Mouse (Mus musculus) heart, embryonic 16.5 days (tissue): Measurements from ENCODE around the gene Maz. TPM values are rescaled to one million over a fixed set of nuclear protein-coding genes. Genes with fewer than 3 reads are reported as not detected.
A peak's percentile ranks its signal among the peaks of the same experiment; 100 is the strongest.

Experiments used
- ATAC-seq: fragments of 200-750 bp; cut with Nextera tagmentation; replicated peaks from 2 replicates; pipeline ENCODE4 v1.8.0; 2017; ENCODE audit warnings: moderate number of reproducible peaks; ENCODE audit not compliant: insufficient read depth, low FRiP score; ENCODE audit errors: extremely low read depth
- H3K27ac ChIP-seq: fragments of 300-500 bp; sonication (generic); 2 replicates; pipeline ENCODE4 v1.5.1; 2014; ENCODE audit warnings: mild to moderate bottlenecking, low read length, control low read depth, moderate library complexity
- H3K27me3 ChIP-seq: fragments of 300-500 bp; sonication (generic); 2 replicates; pipeline ENCODE4 v1.6.1; 2014; ENCODE audit warnings: low read length, mixed read lengths; ENCODE audit not compliant: control insufficient read depth, insufficient read depth
- H3K36me3 ChIP-seq: fragments of 300-500 bp; sonication (generic); 2 replicates; pipeline ENCODE4 v1.6.1; 2014; ENCODE audit not compliant: control insufficient read depth, insufficient read depth
- H3K4me1 ChIP-seq: fragments of 300-500 bp; sonication (generic); 2 replicates; pipeline ENCODE4 v1.6.1; 2014; ENCODE audit warnings: low read length, mixed read lengths; ENCODE audit not compliant: control insufficient read depth, insufficient read depth
- H3K4me2 ChIP-seq: fragments of 300-500 bp; sonication (generic); 2 replicates; pipeline ENCODE4 v1.6.1; 2014; ENCODE audit warnings: low read depth, mild to moderate bottlenecking, control low read depth, low read length
- H3K4me3 ChIP-seq: fragments of 300-500 bp; sonication (generic); 2 replicates; pipeline ENCODE4 v1.5.1; 2014; ENCODE audit warnings: mild to moderate bottlenecking, control low read depth, low read length
- H3K9ac ChIP-seq: fragments of 300-500 bp; sonication (generic); 2 replicates; pipeline ENCODE4 v1.6.1; 2014; ENCODE audit warnings: low read length, control low read depth
- H3K9me3 ChIP-seq: fragments of 300-500 bp; sonication (generic); replicated peaks from 2 replicates; pipeline ENCODE4 v1.6.1; 2016; ENCODE audit warnings: low read length; ENCODE audit not compliant: control insufficient read depth
- WGBS: fragments of 180-500 bp; shearing (Covaris S2); extraction: QIAGEN DNeasy Blood & Tissue Kit; methylation state at CpG from one replicate; pipeline ENCODE4 v1.1.7; 2014; 5-methylcytosine and 5-hydroxymethylcytosine counted together
- polyA plus RNA-seq: library from polyadenylated mRNA; unstranded; fragments of >200 nt; fragmentation: Nextera tagmentation; extraction: Ambion mirVana; gene quantifications from 2 replicates; pipeline ENCODE4 v1.2.1, GENCODE M21; 2015

Gene Maz
- 31.5 and 34.1 TPM in 2 replicates for polyA plus RNA-seq

GRCm38 (mm10) chr7:127026984-127027726, at the start of gene Maz:
Gene Maz, minus strand, starts transcription at chr7:127027037.
- under 1% methylated on average over 61 of the region's 63 CpGs for WGBS

DNA sequence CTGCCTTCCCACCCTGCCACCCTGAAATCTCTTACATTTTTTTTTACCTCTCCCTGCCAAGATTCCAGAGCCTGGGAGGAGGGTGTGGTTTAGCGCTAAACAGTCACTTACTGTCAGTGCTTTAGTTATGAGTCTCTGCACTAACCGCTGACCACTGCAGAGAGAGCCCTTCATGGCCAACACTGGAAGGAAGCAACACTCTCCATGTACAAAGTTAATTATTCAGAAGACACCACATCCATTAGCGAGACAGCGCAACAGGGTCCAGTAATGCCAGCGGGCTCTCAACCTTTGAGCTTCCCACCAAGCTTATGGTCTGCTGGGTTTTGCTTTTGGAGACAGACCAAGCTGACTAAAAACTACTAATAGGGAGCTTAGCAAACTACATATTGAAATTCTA, 49.4 kb upstream of the Maz start:
- no peaks in the 10 kb centered on the region for H3K9me3 ChIP-seq
- H3K4me2 ChIP-seq: no peak overlapping the region
- H3K4me3 ChIP-seq: no peak overlapping the region
- no peaks in the 10 kb centered on the region; the same call in 1 of the 2 replicates for H3K4me1 ChIP-seq
- no peaks in the 10 kb centered on the region for H3K36me3 ChIP-seq
- no peaks in the 10 kb centered on the region for H3K27me3 ChIP-seq
- no peak for ATAC-seq
- no peak overlapping the region for H3K27ac ChIP-seq
- WGBS: 79% methylated on average over 5 of the region's 5 CpGs
- H3K9ac ChIP-seq: no peak overlapping the region

More at GRCm38 (mm10) chr7:127026984-127027726, at the start of gene Maz:
- H3K4me1 ChIP-seq: peaks cover 32% of the 10 kb centered on the region
- ATAC-seq: peak; percentile 87
- H3K27me3 ChIP-seq: no peaks in the 10 kb centered on the region
- H3K27ac ChIP-seq: peak within 1 kb of the TSS; percentile 100
- H3K36me3 ChIP-seq: peaks cover 41% of the 10 kb centered on the region
- peak within 1 kb of the TSS; percentile 92 for H3K4me2 ChIP-seq
- H3K9me3 ChIP-seq: no peaks in the 10 kb centered on the region
- peak within 1 kb of the TSS; percentile 94 for H3K4me3 ChIP-seq
- peak within 1 kb of the TSS; percentile 99 for H3K9ac ChIP-seq

- H3K27ac ChIP-seq: no peak overlapping the region
- H3K4me2 ChIP-seq: no peak overlapping the region
- ATAC-seq: no peak
- H3K36me3 ChIP-seq: no peaks in the 10 kb centered on the region
- WGBS: 76% methylated on average over 4 of the region's 4 CpGs
- H3K4me3 ChIP-seq: no peak overlapping the region
- H3K9me3 ChIP-seq: no peaks in the 10 kb centered on the region
- no peak overlapping the region for H3K9ac ChIP-seq
- H3K27me3 ChIP-seq: no peaks in the 10 kb centered on the region
- H3K4me1 ChIP-seq: no peaks in the 10 kb centered on the region; the same call in 1 of the 2 replicates
Observed at GRCm38 (mm10) chr7:127073221-127073620, 46.4 kb upstream of the Maz start.

- no peak overlapping the region for H3K4me2 ChIP-seq
- no peak overlapping the region for H3K27ac ChIP-seq
- no peaks in the 10 kb centered on the region; the same call in 1 of the 2 replicates for H3K4me1 ChIP-seq
- H3K9me3 ChIP-seq: no peaks in the 10 kb centered on the region
- H3K36me3 ChIP-seq: no peaks in the 10 kb centered on the region
- no peaks in the 10 kb centered on the region for H3K27me3 ChIP-seq
- WGBS: 72% methylated on average over 4 of the region's 4 CpGs
- H3K9ac ChIP-seq: no peak overlapping the region
- ATAC-seq: no peak
- H3K4me3 ChIP-seq: no peak overlapping the region
Observed at GRCm38 (mm10) chr7:127070871-127071413, 44.1 kb upstream of the Maz start.

- no peak overlapping the region for H3K4me3 ChIP-seq
- no peak overlapping the region for H3K4me2 ChIP-seq
- no peak overlapping the region for H3K9ac ChIP-seq
- no peaks in the 10 kb centered on the region for H3K36me3 ChIP-seq
- H3K27me3 ChIP-seq: no peaks in the 10 kb centered on the region
- no peak overlapping the region for H3K27ac ChIP-seq
- no peaks in the 10 kb centered on the region for H3K4me1 ChIP-seq
- H3K9me3 ChIP-seq: no peaks in the 10 kb centered on the region; the same call in 1 of the 2 replicates
- ATAC-seq: no peak
- WGBS: 53% methylated on average over 4 of the region's 4 CpGs
Observed at GRCm38 (mm10) chr7:127066317-127066716, 39.5 kb upstream of the Maz start.

DNA sequence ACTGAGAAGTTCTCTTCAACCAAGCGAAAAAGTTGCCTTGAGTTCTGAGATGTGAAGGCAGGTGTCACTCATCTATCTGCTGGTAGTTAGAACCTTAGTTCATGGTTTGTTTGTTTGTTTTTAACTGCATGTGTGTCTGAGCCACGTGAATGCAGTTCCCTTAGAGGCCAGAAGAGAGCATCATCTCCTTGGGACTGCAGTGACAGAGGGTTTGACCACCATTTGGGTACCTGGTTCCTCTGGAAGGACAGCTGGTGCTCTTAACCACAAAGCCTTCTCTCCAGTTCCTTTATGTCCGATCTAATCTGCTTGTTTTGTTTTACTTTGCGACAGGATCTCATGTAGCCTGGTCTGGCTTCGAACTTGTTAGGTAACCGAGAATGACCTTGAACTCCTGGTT, 38.7 kb upstream of the Maz start:
- H3K4me1 ChIP-seq: no peaks in the 10 kb centered on the region
- ATAC-seq: no peak
- no peak overlapping the region for H3K9ac ChIP-seq
- H3K4me2 ChIP-seq: no peak overlapping the region
- H3K36me3 ChIP-seq: no peaks in the 10 kb centered on the region
- H3K4me3 ChIP-seq: no peak overlapping the region
- H3K27ac ChIP-seq: no peak overlapping the region
- H3K27me3 ChIP-seq: no peaks in the 10 kb centered on the region
- WGBS: 82% methylated on average over 6 of the region's 6 CpGs
- H3K9me3 ChIP-seq: no peaks in the 10 kb centered on the region; the same call in 1 of the 2 replicates

DNA sequence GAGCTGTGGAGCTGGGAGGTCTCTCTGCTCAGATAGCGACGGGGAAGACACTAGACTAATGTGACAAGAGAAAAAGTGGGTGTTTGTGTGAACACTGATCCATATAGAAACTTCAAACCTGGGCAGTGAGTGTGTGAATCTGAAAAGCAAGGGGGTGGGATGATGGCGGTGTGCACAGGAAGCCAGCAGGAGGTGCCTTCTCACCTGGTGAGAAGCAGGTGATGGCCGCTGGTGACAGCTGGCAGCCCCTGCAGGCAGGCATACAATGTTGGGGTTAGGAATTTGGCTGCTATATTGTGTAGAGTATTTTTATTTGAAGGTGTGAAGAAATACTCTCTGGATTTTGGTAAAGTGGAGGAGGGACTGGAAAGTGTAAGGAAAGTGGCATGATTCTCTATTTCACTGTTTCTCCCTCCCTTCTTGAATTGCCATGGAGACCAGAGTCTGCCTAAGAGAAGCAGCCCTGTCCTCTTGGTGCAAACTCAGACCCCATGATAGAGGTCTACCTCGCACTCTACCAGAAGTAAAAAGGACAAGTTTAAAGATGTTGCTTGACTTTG, 28.3 kb upstream of the Maz start:
- no peaks in the 10 kb centered on the region for H3K36me3 ChIP-seq
- no peaks in the 10 kb centered on the region for H3K27me3 ChIP-seq
- H3K27ac ChIP-seq: no peak overlapping the region
- no peak overlapping the region for H3K4me3 ChIP-seq
- H3K4me1 ChIP-seq: no peaks in the 10 kb centered on the region
- no peaks in the 10 kb centered on the region for H3K9me3 ChIP-seq
- ATAC-seq: no peak
- WGBS: 57% methylated on average over 5 of the region's 5 CpGs
- no peak overlapping the region for H3K4me2 ChIP-seq
- no peak overlapping the region for H3K9ac ChIP-seq

GRCm38 (mm10) chr7:127041851-127042672, 15.2 kb upstream of the Maz start, which contains the start of gene Kif22:
Gene Kif22, minus strand, starts transcription at chr7:127042471.
- ATAC-seq: peak; percentile 91
- Histone ChIP-seq H3K4me3 (peak within 1 kb of the TSS; percentile 97), H3K4me2 (peak within 1 kb of the TSS; percentile 85), H3K27me3 (no peaks in the 10 kb centered on the region), H3K4me1 (peaks cover 15% of the 10 kb centered on the region), H3K9me3 (no peaks in the 10 kb centered on the region), H3K9ac (peak within 1 kb of the TSS; percentile 95), H3K36me3 (peaks cover 11% of the 10 kb centered on the region; the same call in 1 of the 2 replicates), H3K27ac (peak within 1 kb of the TSS; percentile 82)
- WGBS: under 1% methylated on average over 53 of the region's 53 CpGs
